Mouse (Mus musculus) bone marrow, adult 2 months (tissue): ENCODE data around the gene Cblb.

Source experiments
- CTCF ChIP-seq: fragments of 200-500 bp; IDR thresholded peaks from 2 replicates; pipeline ENCODE4 v1.5.1; 2011; ENCODE audit warnings: low read length, control low read depth; ENCODE audit not compliant: control insufficient read depth, insufficient read depth
- POLR2A ChIP-seq: fragments of 200-500 bp; IDR thresholded peaks from 2 replicates; pipeline ENCODE4 v1.6.1; 2011; ENCODE audit warnings: low read depth, mild to moderate bottlenecking, control low read depth, low read length, borderline replicate concordance; ENCODE audit not compliant: control insufficient read depth

GRCm38 (mm10) chr16:52250935-52251334 is 219.9 kb downstream of the Cblb start:
- no peak for TF ChIP-seq POLR2A
- TF ChIP-seq CTCF = no peak
